Mouse (Mus musculus) bone marrow macrophage, adult 2 months (primary cell): Measurements from ENCODE around the gene BC051665. TPM values are rescaled to one million over a fixed set of nuclear protein-coding genes. Genes with fewer than 3 reads are reported as not detected.
A peak's percentile ranks its signal among the peaks of the same experiment; 100 is the strongest.

Source experiments
- H3K27ac ChIP-seq: 2 replicates; pipeline ENCODE4 v1.5.1; 2012; ENCODE audit warnings: low read depth, low read length; ENCODE audit not compliant: insufficient read depth
- H3K4me1 ChIP-seq: 2 replicates; pipeline ENCODE4 v1.6.1; 2012; ENCODE audit warnings: low read length; ENCODE audit not compliant: control insufficient read depth, insufficient read depth
- H3K4me3 ChIP-seq: 2 replicates; pipeline ENCODE4 v1.5.1; 2012; ENCODE audit warnings: mild to moderate bottlenecking, low read length, moderate library complexity; ENCODE audit not compliant: insufficient read depth
- CTCF ChIP-seq: IDR thresholded peaks from 2 replicates; pipeline ENCODE4 v1.5.1; 2012; ENCODE audit warnings: low read depth, mild to moderate bottlenecking, low read length, moderate library complexity
- POLR2A ChIP-seq: IDR thresholded peaks from 2 replicates; pipeline ENCODE4 v1.6.1; 2012; ENCODE audit warnings: mild to moderate bottlenecking, low read depth, low read length, borderline replicate concordance
- polyA plus RNA-seq: library from polyadenylated mRNA; stranded (reverse); fragments of >200 nt; gene quantifications from 2 replicates; pipeline ENCODE4 v1.2.4, GENCODE M21; 2012; ENCODE audit not compliant: missing spikeins, insufficient read depth, insufficient read length

BC051665 gene
- polyA plus RNA-seq, 1 experiment = not detected

DNA sequence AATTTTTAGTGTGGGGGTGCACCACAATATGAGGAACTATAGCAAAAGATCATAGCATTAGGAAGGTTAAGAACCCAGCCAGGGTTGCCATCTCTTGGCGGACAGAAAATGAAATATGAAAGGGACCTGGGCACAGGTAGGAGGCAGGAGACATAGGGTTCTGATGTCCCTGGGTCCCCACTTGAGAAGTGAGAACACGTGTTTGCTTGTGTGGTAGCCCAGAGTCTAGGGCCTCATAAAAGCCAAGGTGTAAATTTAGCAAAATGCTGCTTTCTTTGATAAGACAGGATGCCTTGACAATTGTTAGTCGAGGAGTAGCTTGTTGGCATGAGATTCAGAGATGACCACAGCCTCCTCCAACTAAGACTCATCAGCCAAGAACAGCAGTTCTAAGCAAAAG lies 41.4 kb downstream of the BC051665 start:
- Histone ChIP-seq H3K27ac (no peak overlapping the region), H3K4me3 (no peak overlapping the region), H3K4me1 (no peaks in the 10 kb centered on the region)
- TF ChIP-seq CTCF = no peak
- no peak for TF ChIP-seq POLR2A

- TF ChIP-seq CTCF (peak; percentile 59), POLR2A (no peak)
- no peaks in the 10 kb centered on the region for H3K4me1 ChIP-seq
- no peak overlapping the region for H3K4me3 ChIP-seq
- H3K27ac ChIP-seq = no peak overlapping the region
These were observed 42.1 kb downstream of the BC051665 start for GRCm38 (mm10) chr13:60744078-60744460.

- no peaks in the 10 kb centered on the region for H3K4me1 ChIP-seq
- H3K27ac ChIP-seq = no peak overlapping the region
- H3K4me3 ChIP-seq = no peak overlapping the region
- TF ChIP-seq POLR2A (no peak), CTCF (no peak)
These were observed 42.6 kb downstream of the BC051665 start for GRCm38 (mm10) chr13:60743381-60744077.

- no peak for TF ChIP-seq POLR2A
- TF ChIP-seq CTCF = no peak
- peaks cover 4% of the 10 kb centered on the region; the same call in 1 of the 2 replicates for H3K4me1 ChIP-seq
- H3K4me3 ChIP-seq = no peak overlapping the region
- H3K27ac ChIP-seq = no peak overlapping the region
These were observed 43.6 kb downstream of the BC051665 start for GRCm38 (mm10) chr13:60742611-60743010.

- Histone ChIP-seq H3K4me3 (no peak overlapping the region), H3K27ac (no peak overlapping the region), H3K4me1 (peaks cover 4% of the 10 kb centered on the region; the same call in 1 of the 2 replicates)
- TF ChIP-seq POLR2A (no peak), CTCF (no peak)
These were observed 45.9 kb downstream of the BC051665 start for GRCm38 (mm10) chr13:60740248-60740647.

DNA sequence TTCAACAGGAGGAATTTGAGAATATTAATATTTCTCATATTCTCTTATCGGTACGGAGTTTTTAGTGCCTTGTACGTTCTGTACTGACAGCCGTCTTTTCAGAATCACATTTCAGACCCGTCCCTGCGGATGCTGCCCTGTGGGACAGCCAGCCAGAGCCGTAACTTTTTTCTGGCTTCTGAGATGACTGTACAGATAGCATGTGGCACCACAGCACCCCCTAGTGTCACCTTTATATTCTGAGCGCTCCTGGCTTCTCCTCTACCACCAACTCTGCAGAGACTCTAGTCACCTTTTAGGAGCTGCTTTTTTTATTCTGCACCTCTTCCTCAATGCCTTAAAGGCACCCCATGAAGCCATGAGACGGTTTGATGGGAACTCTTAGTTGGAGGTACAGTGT lies 47.7 kb downstream of the BC051665 start:
- TF ChIP-seq POLR2A (no peak), CTCF (peak; percentile 62)
- H3K4me3 ChIP-seq = no peak overlapping the region
- H3K27ac ChIP-seq = peak overlapping the region; percentile 5
- peaks cover 4% of the 10 kb centered on the region; the same call in 1 of the 2 replicates for H3K4me1 ChIP-seq

GRCm38 (mm10) chr13:60737632-60738324 lies 48.4 kb downstream of the BC051665 start:
- peak overlapping the region; percentile 5 for H3K27ac ChIP-seq
- H3K4me3 ChIP-seq = no peak overlapping the region
- TF ChIP-seq POLR2A (no peak), CTCF (no peak)
- H3K4me1 ChIP-seq = peaks cover 4% of the 10 kb centered on the region; the same call in 1 of the 2 replicates

DNA sequence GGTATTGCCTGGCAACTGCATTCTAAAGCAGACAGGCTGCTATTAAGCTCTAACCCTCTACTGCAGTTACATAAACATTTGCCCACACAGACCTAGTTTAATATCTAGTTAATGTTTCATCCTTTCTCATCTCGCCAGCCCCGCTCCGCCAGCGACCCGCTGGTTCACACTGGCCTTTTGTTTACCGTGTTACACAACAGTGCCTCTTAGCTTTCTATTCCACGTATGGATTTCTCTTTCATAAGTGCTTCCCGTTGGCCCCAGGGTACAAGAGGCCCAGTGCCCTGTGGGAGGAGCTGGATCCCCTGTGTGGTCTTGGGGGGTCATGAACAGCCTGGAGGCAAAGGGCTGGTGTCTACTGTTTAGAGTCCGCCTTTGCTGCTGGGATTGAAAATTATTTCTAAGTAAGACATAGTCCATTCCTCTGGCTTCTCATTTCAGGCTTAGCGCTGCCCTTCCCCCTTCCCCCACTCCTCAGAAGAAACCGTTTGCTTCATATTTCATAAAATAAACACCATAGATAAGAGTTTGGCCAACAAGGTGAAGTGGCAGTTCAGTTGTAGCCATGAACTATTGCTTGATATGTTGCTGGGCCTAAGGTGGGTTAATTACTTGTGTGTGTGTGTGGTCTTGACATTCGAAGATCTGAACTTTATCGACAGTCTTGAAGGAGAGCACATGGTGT lies 49.6 kb downstream of the BC051665 start:
- H3K27ac ChIP-seq = no peak overlapping the region
- H3K4me3 ChIP-seq = no peak overlapping the region
- peaks cover 4% of the 10 kb centered on the region; the same call in 1 of the 2 replicates for H3K4me1 ChIP-seq
- TF ChIP-seq POLR2A (no peak), CTCF (no peak)

- TF ChIP-seq POLR2A (no peak), CTCF (no peak)
- H3K4me3 ChIP-seq = no peak overlapping the region
- peaks cover 4% of the 10 kb centered on the region; the same call in 1 of the 2 replicates for H3K4me1 ChIP-seq
- H3K27ac ChIP-seq = no peak overlapping the region
These were observed 50.9 kb downstream of the BC051665 start for GRCm38 (mm10) chr13:60735306-60735705.

Other genes with a start within 250 kb of the BC051665 start
- 26.9 and 33.2 TPM in 2 replicates for gene Dapk1, start 184.4 kb downstream of the BC051665 start, polyA plus RNA-seq
- gene Ctsll3, start 16.5 kb upstream of the BC051665 start, polyA plus RNA-seq = not detected in 2 replicates
- gene 4930486L24Rik, start 78.1 kb upstream of the BC051665 start, polyA plus RNA-seq = not detected in 2 replicates
- gene Gm49392, start 110.5 kb upstream of the BC051665 start, polyA plus RNA-seq = 1.7 TPM in 1 of 2 replicates, not detected in the other
- 80.7 and 81.4 TPM in 2 replicates for gene Ctla2b, start 111.1 kb upstream of the BC051665 start, polyA plus RNA-seq
- gene Tpbpb, start 118.5 kb upstream of the BC051665 start, polyA plus RNA-seq = not detected in 2 replicates
- not detected in 2 replicates for gene Gm49393, start 149.2 kb upstream of the BC051665 start, polyA plus RNA-seq
- 15.9 TPM in 1 of 2 replicates, not detected in the other for gene Gm49391, start 150.2 kb upstream of the BC051665 start, polyA plus RNA-seq
- 14.7 and 16.8 TPM in 2 replicates for gene Ctla2a, start 150.3 kb upstream of the BC051665 start, polyA plus RNA-seq
- not detected in 2 replicates for gene Tpbpa, start 155.6 kb upstream of the BC051665 start, polyA plus RNA-seq
- not detected in 2 replicates for gene Ctsj, start 219.6 kb upstream of the BC051665 start, polyA plus RNA-seq